Mouse (Mus musculus) heart, embryonic 14.5 days (tissue): ENCODE measurements around the gene Thtpa. TPM values are rescaled to one million over a fixed set of nuclear protein-coding genes. Genes with fewer than 3 reads are reported as not detected.

ENCODE experiments used
- ATAC-seq: fragments of 200-750 bp; cut with Nextera tagmentation; 2 replicates; pipeline ENCODE4 v1.8.0; 2017; ENCODE audit warnings: low read depth, moderate TSS enrichment; ENCODE audit not compliant: insufficient number of reproducible peaks, insufficient read depth, low FRiP score
- H3K27ac ChIP-seq, 2 experiments: fragments of 200-500 bp in 1 of 2; fragments of 300-500 bp in 1 of 2; sonication (generic) in 1 of 2; replicated peaks in 1 of 2; 2 replicates each; pipeline ENCODE4 v1.5.1; 2012 to 2014; ENCODE audit warnings: low read depth in 2 of 2, low read length in 2 of 2, control low read depth in 1 of 2, mild to moderate bottlenecking in 1 of 2, mixed read lengths in 1 of 2; ENCODE audit not compliant: control insufficient read depth in 1 of 2, insufficient read depth in 1 of 2
- H3K27me3 ChIP-seq: fragments of 300-500 bp; sonication (generic); 2 replicates; pipeline ENCODE4 v1.6.1; 2014; ENCODE audit warnings: mild to moderate bottlenecking, low read length, control low read depth; ENCODE audit not compliant: control insufficient read depth, insufficient read depth
- H3K36me3 ChIP-seq: fragments of 300-500 bp; sonication (generic); 2 replicates; pipeline ENCODE4 v1.6.1; 2014; ENCODE audit warnings: mild to moderate bottlenecking, control low read depth, low read length, mixed read lengths; ENCODE audit not compliant: control insufficient read depth, insufficient read depth
- H3K4me1 ChIP-seq, 2 experiments: fragments of 200-500 bp in 1 of 2; fragments of 300-500 bp in 1 of 2; sonication (generic) in 1 of 2; 2 replicates each; pipeline ENCODE4 v1.6.1; 2012 to 2014; ENCODE audit warnings: low read length in 2 of 2, control low read depth in 1 of 2, mixed read lengths in 1 of 2; ENCODE audit not compliant: control insufficient read depth in 2 of 2, insufficient read depth in 2 of 2
- H3K4me2 ChIP-seq: fragments of 300-500 bp; sonication (generic); 2 replicates; pipeline ENCODE4 v1.6.1; 2014; ENCODE audit warnings: mild to moderate bottlenecking, low read length
- H3K4me3 ChIP-seq, 2 experiments: fragments of 200-500 bp in 1 of 2; fragments of 300-500 bp in 1 of 2; sonication (generic) in 1 of 2; 2 replicates each; pipeline ENCODE4 v1.5.1; 2012 to 2014; ENCODE audit warnings: low read length in 2 of 2, mild to moderate bottlenecking in 2 of 2, control low read depth in 1 of 2, low read depth in 1 of 2, moderate library complexity in 1 of 2; ENCODE audit not compliant: control insufficient read depth in 1 of 2, insufficient read depth in 1 of 2
- H3K9ac ChIP-seq: fragments of 300-500 bp; sonication (generic); 2 replicates; pipeline ENCODE4 v1.6.1; 2014; ENCODE audit warnings: mild to moderate bottlenecking, low read length
- H3K9me3 ChIP-seq: fragments of 300-500 bp; sonication (generic); 2 replicates; pipeline ENCODE4 v1.6.1; 2016; ENCODE audit warnings: low read length, control low read depth; ENCODE audit not compliant: control insufficient read depth
- WGBS: fragments of 180-500 bp; shearing (Covaris S2); extraction: QIAGEN DNeasy Blood & Tissue Kit; methylation state at CpG from one replicate; pipeline ENCODE4 v1.1.7; 2014; 5-methylcytosine and 5-hydroxymethylcytosine counted together
- polyA plus RNA-seq: library from polyadenylated mRNA; unstranded; fragments of >200 nt; fragmentation: Nextera tagmentation; extraction: Ambion mirVana; gene quantifications from 2 replicates; pipeline ENCODE4 v1.2.1, GENCODE M21; 2014

Thtpa gene
- polyA plus RNA-seq, 1 experiment from 2014 or later: 15.1 TPM

DNA sequence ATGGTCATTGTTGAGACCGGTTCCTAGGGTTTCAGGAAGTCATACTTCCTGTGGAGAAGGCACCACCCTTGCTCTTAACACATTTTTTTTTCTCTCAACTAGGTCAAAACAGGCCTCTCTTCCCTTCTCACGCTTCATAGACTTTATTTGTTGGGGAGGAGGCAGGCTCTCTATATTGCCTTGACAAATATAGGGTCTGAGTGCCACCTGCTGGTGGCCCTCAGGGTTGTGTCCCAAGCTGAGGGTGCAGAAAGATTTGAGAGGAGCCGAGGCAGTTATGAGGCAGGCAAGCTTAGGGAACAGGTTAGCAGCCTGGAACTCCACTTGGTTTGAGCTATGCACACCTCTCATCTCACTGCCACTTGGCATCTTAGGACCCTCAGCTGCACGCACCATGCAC lies 3.5 kb downstream of the Thtpa start:
- Histone ChIP-seq H3K27me3 (no peaks in the 10 kb centered on the region), H3K4me2 (no peak overlapping the region), H3K36me3 (peaks cover 34% of the 10 kb centered on the region), H3K4me1 (peaks cover 11 to 18% of the 10 kb centered on the region in 2 experiments), H3K9ac (no peak overlapping the region), H3K4me3 (no peak overlapping the region), H3K9me3 (no peaks in the 10 kb centered on the region), H3K27ac (peak overlapping the region in 1 of 2 experiments; percentile 67; a peak in 2 of 4 replicates)
- ATAC-seq: no peak
- 60% methylated on average over 4 of the region's 4 CpGs for WGBS

DNA sequence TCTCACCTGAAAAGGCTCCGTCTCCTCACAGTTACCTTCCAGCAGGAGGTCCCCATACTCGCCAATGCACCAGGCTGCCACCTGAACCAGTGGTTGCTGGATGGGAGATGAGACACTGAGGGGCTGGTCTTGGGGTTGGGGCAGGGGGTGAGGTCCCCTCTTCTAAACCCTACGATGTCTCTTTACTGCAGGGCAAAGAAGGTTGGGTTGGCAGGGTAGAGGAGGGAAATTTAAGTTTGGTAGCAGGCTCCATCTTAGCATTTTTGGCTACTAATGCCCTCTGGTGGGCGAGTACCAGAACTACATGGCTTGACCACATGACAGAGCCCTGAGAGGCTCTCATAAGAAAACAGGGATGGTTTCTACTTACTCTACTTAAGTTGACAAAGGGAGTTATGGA lies 7.0 kb downstream of the Thtpa start:
- Histone ChIP-seq H3K36me3 (peaks cover 34% of the 10 kb centered on the region), H3K4me1 (peaks cover 10 to 13% of the 10 kb centered on the region in 2 experiments), H3K27me3 (no peaks in the 10 kb centered on the region), H3K9me3 (no peaks in the 10 kb centered on the region), H3K9ac (no peak overlapping the region), H3K27ac (no peak overlapping the region), H3K4me3 (no peak overlapping the region), H3K4me2 (no peak overlapping the region)
- WGBS: 52% methylated on average over 4 of the region's 4 CpGs
- ATAC-seq: no peak

DNA sequence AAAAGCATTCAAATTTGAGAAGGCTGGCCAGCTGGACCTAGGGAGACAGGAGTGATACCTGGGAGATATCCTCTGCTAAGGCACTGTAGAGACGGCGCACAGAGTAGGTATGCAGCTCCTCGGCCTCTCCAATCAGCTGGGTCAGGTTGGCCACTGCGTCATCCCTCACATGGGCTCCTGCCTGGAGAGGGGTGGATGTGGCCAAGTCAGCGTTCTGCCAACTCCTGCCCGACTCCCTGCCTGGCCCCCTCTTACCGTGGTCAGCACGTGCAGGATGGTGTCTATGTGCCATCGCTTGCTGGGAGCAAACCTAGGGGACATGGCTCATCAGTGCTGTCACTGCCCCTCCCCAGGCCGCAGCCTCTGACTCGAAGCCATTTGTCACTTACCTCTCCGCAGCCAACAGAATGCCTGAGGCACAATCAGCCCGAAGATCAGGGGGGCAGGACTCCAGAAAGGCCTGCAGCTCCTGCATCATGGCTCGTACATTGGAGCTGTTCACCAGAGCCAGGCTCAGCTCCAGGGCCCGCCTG lies 7.7 kb downstream of the Thtpa start:
- Histone ChIP-seq H3K4me3 (no peak overlapping the region), H3K9ac (no peak overlapping the region), H3K9me3 (no peaks in the 10 kb centered on the region), H3K27me3 (no peaks in the 10 kb centered on the region; the same call in 1 of the 2 replicates), H3K36me3 (peaks cover 34% of the 10 kb centered on the region), H3K4me1 (peaks cover 9 to 11% of the 10 kb centered on the region in 2 experiments), H3K4me2 (no peak overlapping the region), H3K27ac (no peak overlapping the region)
- ATAC-seq: no peak
- WGBS: 80% methylated on average over 15 of the region's 15 CpGs

DNA sequence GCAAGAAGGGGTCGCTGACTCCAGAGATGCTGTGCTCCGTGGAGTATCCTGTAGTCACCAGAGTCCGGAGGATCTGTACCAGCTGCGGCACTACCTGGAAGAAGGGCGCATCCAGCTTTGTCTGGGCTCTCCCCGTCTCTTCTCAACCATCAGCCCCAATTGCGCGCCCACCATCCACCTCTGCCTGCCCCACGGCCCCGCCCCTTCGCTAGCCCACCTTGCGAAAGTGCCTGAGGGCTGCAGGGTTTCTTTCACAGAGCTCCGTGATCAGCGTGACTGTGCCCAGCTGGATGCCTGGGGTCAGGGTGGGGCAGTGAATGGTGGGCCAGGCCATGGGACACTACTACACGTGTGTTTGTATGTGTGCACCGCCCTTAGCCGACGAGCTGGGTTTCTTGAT lies 9.8 kb downstream of the Thtpa start:
- Histone ChIP-seq H3K27me3 (peaks cover 14% of the 10 kb centered on the region), H3K27ac (no peak overlapping the region), H3K4me2 (no peak overlapping the region), H3K36me3 (peaks cover 14% of the 10 kb centered on the region; the same call in 1 of the 2 replicates), H3K9ac (no peak overlapping the region), H3K9me3 (no peaks in the 10 kb centered on the region), H3K4me3 (no peak overlapping the region), H3K4me1 (peaks cover 12 to 15% of the 10 kb centered on the region in 2 experiments)
- WGBS: 84% methylated on average over 18 of the region's 18 CpGs
- ATAC-seq: no peak

DNA sequence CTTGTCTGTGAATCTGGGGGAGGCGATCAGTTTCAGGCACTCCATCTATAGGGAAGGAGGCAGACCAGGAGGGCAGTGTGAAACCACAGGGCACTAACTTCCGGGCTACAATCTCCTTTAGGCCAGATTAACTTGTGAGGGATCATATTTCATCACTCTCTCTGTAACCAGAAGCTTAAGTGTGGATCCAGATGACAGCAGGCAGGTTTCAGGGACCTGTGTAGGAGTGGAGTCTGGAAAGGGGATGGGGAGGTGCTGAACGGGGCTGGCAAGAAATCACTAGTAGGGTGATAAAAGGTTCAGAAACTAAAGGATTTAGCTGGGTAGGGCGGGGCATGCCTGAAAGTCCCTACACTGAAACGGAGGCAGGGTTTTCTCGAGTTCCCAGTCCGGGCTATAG lies 10.8 kb downstream of the Thtpa start:
- peaks cover 12 to 17% of the 10 kb centered on the region in 2 experiments for H3K4me1 ChIP-seq
- H3K9ac ChIP-seq: peak overlapping the region; percentile 69
- WGBS: 7% methylated on average over 7 of the region's 7 CpGs
- peaks cover 12% of the 10 kb centered on the region; the same call in 1 of the 2 replicates for H3K36me3 ChIP-seq
- peak overlapping the region; percentile 57 to 58 for H3K4me3 ChIP-seq
- no peaks in the 10 kb centered on the region for H3K9me3 ChIP-seq
- H3K27me3 ChIP-seq: peaks cover 24% of the 10 kb centered on the region
- peak overlapping the region; percentile 82 for H3K4me2 ChIP-seq
- ATAC-seq: no peak
- H3K27ac ChIP-seq: no peak overlapping the region

DNA sequence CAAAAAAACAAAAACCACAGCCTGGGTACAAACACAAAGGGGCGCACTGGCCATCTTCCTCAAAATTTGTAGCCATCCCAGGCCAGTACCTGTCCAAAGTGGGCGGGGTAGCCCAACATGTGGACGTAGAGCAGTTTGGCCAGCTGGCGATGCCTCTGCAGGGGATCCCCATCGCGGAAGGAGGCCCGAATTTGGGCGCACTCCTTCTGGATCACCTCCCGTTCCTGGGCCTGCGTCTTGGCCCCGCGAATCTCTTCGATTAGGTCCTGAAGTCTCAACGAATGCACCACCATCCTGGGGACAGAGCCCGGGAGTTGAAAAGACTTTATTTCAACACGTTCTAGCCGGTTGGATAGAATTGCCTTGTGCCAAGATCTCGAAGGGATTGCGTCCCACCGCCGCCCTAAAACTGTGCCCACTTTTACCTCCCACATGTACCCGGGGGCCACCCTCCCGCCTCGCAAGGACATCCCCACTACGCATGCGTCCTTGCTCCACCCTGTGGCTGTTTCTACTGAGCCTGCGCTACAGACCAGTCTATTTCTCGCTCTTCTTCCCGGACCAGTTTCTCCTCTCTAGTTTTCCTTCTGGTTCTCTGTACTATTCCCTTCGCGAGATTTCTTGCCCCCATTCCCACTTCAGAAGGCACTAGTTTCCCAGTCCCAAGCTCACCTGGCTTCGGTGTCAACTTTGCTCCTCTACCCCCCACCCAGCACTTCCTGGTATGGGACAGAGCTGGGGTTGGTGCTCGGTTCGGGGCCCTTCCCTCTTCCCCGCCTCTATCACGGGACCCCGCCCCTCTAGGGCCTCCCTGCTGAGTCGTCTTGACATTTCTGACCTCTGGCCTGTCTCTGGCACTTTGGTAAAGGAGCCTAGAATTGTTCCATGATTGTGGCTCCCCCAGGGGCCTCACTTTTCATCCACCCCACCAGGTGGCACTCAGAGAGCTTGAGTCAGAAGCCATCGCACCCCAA lies 11.5 kb downstream of the Thtpa start, which contains the start of gene Ap1g2:
TSS of gene Ap1g2 (minus strand) at position 758 of the 974 bp plus-strand sequence.
- H3K4me1 ChIP-seq: peaks cover 12 to 17% of the 10 kb centered on the region in 2 experiments
- H3K27ac ChIP-seq: peak within 1 kb of the TSS in 1 of 2 experiments; percentile 63; a peak in 2 of 4 replicates
- peak; percentile 53 for ATAC-seq
- peaks cover 6% of the 10 kb centered on the region; the same call in 1 of the 2 replicates for H3K36me3 ChIP-seq
- peak within 1 kb of the TSS; percentile 69 for H3K9ac ChIP-seq
- H3K27me3 ChIP-seq: peaks cover 31% of the 10 kb centered on the region
- peak within 1 kb of the TSS; percentile 82 for H3K4me2 ChIP-seq
- WGBS: under 1% methylated on average over 39 of the region's 39 CpGs
- H3K9me3 ChIP-seq: no peaks in the 10 kb centered on the region
- peak within 1 kb of the TSS; percentile 57 to 58 for H3K4me3 ChIP-seq

DNA sequence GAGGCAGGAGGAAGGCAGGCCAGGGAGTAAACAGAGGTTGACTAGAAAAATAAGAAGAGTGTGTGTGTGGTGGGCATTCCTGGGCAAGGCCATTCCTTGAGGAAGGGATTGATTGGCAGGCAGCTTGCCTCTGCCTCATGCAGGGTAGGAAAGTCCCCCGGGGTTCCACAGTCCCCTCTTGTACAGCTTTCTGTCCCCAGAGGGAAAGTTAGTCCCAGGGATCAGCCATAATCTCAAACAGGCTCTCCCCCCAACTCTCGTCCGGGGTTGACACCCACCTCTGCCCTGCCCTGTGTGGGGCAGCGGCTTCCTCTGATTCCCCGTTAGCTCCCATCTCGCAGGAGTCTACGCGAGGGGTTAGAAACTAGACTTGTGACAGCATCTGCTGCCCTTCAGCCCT lies 12.4 kb downstream of the Thtpa start:
- H3K4me2 ChIP-seq: no peak overlapping the region

More for the DNA sequence above, 12.4 kb downstream of the Thtpa start:
- Histone ChIP-seq H3K4me3 (no peak overlapping the region), H3K27me3 (peaks cover 39% of the 10 kb centered on the region), H3K36me3 (peaks cover 6% of the 10 kb centered on the region; the same call in 1 of the 2 replicates), H3K4me1 (peaks cover 12 to 17% of the 10 kb centered on the region in 2 experiments), H3K9ac (no peak overlapping the region), H3K27ac (no peak overlapping the region), H3K9me3 (no peaks in the 10 kb centered on the region)
- ATAC-seq: no peak
- 76% methylated on average over 8 of the region's 8 CpGs for WGBS
